Mouse (Mus musculus) frontal cortex, adult 2 months (tissue): ENCODE measurements around the gene Rabl2. TPM values are rescaled to one million over a fixed set of nuclear protein-coding genes. Genes with fewer than 3 reads are reported as not detected.

Source experiments
- DNase-seq, 2 experiments: peaks; one replicate each; pipeline ENCODE4 v3.0.0; 2022; ENCODE audit warnings: low spot score in 1 of 2; ENCODE audit errors: extremely low spot score in 1 of 2
- polyA plus RNA-seq: library from polyadenylated mRNA; depleted of rRNA; stranded (reverse); fragments of >200 nt; gene quantifications from 2 replicates; pipeline ENCODE4 v1.2.3, GENCODE M21; 2012; rRNA removed

The Rabl2 gene
- polyA plus RNA-seq, 1 experiment, result 82.6 TPM

DNA sequence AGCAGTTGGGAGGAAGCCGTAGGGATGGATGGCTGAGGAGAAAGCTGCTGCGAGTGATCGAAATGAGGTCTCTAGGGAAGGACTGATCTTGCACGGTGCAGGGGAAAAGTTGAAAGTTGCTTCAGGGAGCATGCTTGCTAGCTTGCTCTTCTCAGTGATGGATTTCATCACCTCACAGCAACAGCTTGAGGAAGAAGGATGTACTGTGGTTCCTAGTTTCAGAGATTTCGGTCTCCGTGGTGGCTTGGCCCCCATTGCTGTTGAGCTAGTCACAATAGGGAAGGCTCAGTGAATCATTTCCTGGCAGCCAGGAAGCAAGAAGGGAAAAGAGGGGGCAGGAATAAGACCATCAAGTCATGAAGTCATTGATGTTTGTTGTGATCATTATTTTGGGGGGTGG lies 36.1 kb downstream of the Rabl2 start:
- no peak for DNase-seq

DNA sequence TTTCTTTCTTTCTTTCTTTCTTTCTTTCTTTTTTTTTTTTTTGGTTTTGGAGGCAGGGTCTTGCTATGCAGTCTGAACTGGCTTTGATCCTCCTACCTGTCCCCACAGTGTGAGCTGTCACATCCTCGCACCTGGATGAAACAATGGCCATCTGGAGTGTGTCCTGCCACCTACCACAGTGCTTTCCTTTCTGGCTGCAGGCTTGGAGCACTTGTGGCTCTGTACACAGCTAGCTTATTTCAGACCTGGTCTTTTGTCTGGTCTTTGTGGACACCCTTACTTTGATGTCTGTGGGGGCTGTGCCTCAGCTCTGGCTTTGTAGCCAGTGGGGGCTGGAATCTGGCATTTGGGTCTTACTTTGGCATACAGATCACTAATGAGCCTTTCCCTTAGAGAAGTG lies 40.0 kb downstream of the Rabl2 start:
- no peak for DNase-seq

GRCm38 (mm10) chr15:89550506-89550905 lies 41.2 kb downstream of the Rabl2 start:
- DNase-seq, result no peak

- no peak for DNase-seq
Measured at GRCm38 (mm10) chr15:89548837-89549236, 42.9 kb downstream of the Rabl2 start.

- DNase-seq, result no peak
Measured at GRCm38 (mm10) chr15:89547824-89548601, 43.7 kb downstream of the Rabl2 start.

DNA sequence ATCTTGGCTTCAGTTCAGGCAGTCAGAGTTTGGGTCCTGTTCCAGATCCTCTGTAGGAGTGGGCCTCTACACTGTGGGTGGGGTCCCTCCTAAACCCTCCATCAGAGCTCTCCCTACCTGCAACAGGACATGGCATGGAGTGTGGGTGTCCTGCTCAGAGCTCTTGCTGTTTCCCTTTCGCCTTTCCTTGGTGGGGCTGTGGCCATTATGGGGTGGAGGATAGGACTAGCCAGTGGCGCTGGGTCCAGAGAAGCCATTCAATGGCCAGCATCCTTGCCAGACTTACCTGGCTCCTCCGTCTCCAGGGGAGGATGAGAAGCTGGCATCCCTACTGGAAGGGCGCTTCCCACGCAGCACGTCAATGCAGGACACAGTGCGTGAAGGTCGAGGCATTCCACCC lies 44.4 kb downstream of the Rabl2 start:
- DNase-seq, result no peak

DNA sequence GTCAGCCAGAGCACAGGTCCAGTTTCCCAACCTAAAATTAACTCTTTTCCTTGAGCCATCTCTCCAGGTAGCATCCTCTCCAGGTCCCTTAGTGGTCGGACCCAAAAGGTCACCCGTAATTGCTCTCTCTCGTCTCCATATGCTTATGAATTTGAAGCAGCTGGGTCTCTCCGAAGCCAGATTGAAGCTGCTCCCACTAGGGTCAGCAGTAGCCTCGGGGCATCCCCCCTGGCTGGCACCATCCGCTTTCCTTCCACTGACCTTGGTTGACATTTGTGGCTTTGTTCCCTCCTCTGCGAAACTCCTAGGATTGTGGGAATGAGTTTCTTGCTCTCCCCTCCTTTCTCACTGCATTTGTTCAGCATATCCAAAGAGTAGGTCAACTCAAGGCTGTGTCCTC lies 47.6 kb downstream of the Rabl2 start:
- DNase-seq, result no peak

GRCm38 (mm10) chr15:89533843-89534207 lies 57.9 kb downstream of the Rabl2 start:
- no peak for DNase-seq

DNA sequence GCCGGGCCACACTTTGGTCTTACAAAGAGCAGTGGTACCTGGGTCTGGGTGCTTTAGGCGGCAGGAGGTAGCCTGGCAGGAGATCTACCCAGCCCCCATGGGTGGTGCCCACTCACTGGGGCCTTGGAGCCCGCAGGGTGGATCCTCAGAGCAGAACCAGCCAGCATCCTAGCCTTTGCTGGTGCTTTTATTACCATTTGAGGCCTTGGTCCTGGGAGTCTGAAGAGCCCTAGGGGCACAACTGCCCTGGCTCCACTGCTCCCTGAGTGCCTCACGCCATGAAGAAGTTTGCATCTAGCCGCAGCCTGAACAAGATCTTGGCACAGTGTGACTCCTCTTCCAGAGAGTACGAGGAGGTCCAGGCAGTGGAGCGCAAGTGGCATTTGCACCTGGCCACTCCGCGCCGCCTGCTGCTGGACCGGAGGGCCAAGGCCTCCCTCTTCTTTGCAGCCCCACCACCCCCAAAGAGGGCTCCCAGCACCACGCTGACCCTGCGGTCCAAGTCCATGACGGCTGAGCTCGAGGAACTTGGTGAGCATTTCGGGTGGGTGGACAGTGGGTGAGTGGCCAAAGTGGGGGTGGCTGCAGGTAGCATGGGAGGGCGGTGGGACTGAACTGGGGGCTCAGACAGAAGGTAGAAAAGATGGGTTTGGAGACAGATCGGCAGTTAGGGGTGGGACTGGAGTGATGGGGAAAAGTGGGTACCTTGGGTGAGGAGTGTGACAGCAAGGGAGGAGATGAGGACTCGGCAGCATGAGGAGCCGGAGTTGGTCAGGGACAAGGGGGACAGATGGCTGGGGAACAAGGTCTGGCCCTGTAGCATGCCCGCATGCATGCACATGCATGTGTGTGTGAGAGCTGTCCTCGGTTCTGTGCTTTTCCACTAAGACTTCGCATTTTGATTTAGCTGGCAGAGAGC lies 58.5 kb downstream of the Rabl2 start:
- no peak for DNase-seq

Other genes starting within 250 kb of the Rabl2 start
- gene Lmf2, start 236.3 kb downstream of the Rabl2 start, polyA plus RNA-seq, result 14.7 and 15.8 TPM in 2 replicates
- gene Ncaph2, start 236.2 kb downstream of the Rabl2 start, polyA plus RNA-seq, result 101 and 112 TPM in 2 replicates
- 30.0 and 30.5 TPM in 2 replicates for gene Sco2, start 218.1 kb downstream of the Rabl2 start, polyA plus RNA-seq
- gene Tymp, start 214.9 kb downstream of the Rabl2 start, polyA plus RNA-seq, result 3.3 TPM in 2 replicates
- gene Odf3b, start 212.6 kb downstream of the Rabl2 start, polyA plus RNA-seq, result 2.4 and 3.8 TPM in 2 replicates
- 0.16 and 0.25 TPM in 2 replicates for gene Klhdc7b, start 207.0 kb downstream of the Rabl2 start, polyA plus RNA-seq
- gene Syce3, start 181.4 kb downstream of the Rabl2 start, polyA plus RNA-seq, result 0.48 TPM in 1 of 2 replicates, not detected in the other
- 2.0 and 2.9 TPM in 2 replicates for gene Cpt1b, start 166.1 kb downstream of the Rabl2 start, polyA plus RNA-seq
- 3.2 and 3.8 TPM in 2 replicates for gene C730034F03Rik, start 162.3 kb downstream of the Rabl2 start, polyA plus RNA-seq
- gene Gm44502, start 162.2 kb downstream of the Rabl2 start, polyA plus RNA-seq, result 0.08 and 0.28 TPM in 2 replicates
- gene Chkb, start 162.0 kb downstream of the Rabl2 start, polyA plus RNA-seq, result 66.1 and 70.7 TPM in 2 replicates
- gene Mapk8ip2, start 138.0 kb downstream of the Rabl2 start, polyA plus RNA-seq, result 123 and 134 TPM in 2 replicates
- gene Arsa, start 114.5 kb downstream of the Rabl2 start, polyA plus RNA-seq, result 29.6 and 34.9 TPM in 2 replicates
- 76.4 and 84.0 TPM in 2 replicates for gene Shank3, start 92.3 kb downstream of the Rabl2 start, polyA plus RNA-seq
- 4.2 TPM in 2 replicates for gene Acr, start 23.6 kb downstream of the Rabl2 start, polyA plus RNA-seq
- 14.1 and 14.9 TPM in 2 replicates for gene Syt10, start 249.9 kb upstream of the Rabl2 start, polyA plus RNA-seq